Mouse (Mus musculus): ENCODE data around the gene Trex1. TPM values are rescaled to one million over a fixed set of nuclear protein-coding genes. Genes with fewer than 3 reads are reported as not detected.

Trex1 gene
- total and polyA plus RNA-seq, 2 experiments from 2014 or later: 20.3 to 25.3 TPM

DNA sequence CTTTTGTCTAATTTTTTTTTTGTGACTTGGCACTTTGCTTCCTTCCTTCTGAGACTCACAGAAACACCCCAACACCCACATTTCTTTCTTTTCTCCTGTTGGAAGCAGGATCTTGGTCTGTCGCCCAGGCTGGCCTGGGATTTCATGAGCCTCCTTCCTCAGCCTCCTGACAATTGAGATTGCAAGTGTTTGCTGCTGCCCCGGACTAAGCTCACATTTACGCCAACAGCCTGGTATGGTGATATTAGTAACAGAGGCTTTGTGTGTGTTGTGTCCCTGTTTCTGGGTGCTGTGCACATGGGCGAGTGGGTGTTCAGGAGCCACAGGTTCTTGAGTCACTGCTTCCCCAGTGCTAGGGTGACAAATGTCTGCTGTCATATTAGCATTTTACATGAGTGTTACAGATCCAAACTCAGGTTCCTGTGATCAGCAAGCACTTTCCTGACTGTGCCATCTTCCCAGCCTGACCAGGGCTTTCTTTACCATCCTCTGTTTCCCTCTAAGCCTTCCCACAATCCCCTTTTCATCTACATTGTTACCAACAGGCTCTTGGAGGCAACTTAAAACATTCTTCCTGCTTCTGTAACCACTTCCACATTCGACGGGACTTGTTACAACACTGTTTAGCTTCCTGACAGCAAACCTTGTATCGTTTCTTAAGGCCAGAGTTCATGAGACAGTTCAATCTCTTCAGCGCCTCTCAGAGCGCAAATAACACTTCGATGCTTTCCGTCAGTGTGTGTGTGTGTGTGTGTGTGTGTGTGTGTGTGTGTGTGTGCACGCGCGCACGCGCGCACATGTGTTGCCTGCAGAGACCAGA is 36.5 kb downstream of the Trex1 start:
- Histone ChIP-seq H3K4me3 (ENCODE audit: low read depth, low read length) (no peak overlapping the region), H3K27ac (ENCODE audit: low read depth, low read length) (no peak overlapping the region), H3K4me1 (ENCODE audit: insufficient read depth) (no peaks in the 10 kb centered on the region), H3K36me3 (ENCODE audit: insufficient read depth) (peaks cover 28% of the 10 kb centered on the region), H3K9me3 (ENCODE audit: low read length) (no peaks in the 10 kb centered on the region), H3K4me2 (ENCODE audit: low read depth) (no peak overlapping the region), H3K9ac (no peak overlapping the region), H3K27me3 (ENCODE audit: insufficient read depth, low read length) (no peaks in the 10 kb centered on the region)
- ATAC-seq (no peak), DNase-seq (no peak)
- TF ChIP-seq CTCF (IDR thresholded peaks at IDR 0.05; ENCODE audit: low read depth): no peak
- WGBS: 88% methylated on average over 17 of the region's 17 CpGs

DNA sequence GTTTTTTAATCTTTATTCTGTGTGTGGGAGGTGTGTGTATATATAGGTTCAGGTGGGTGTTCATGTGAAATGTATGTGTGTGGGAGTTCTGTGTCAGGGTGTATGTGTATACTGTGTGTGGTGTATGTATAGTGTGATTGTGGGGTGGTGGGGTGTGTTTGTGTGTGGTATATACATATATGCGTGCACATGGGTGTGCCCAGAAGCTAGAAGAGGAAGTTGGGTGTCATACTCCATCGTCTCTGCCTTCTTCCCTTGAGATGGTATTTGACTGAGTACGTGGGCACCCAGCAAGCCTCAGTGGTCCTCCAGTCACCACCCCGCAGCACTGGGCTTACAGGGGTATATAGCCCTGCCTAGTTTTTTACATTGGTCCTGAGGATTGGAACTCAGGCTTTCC is 38.1 kb downstream of the Trex1 start:
- H3K4me3 ChIP-seq (ENCODE audit: low read depth, low read length): no peak overlapping the region
- H3K27me3 ChIP-seq (ENCODE audit: insufficient read depth, low read length): no peaks in the 10 kb centered on the region
- no peaks in the 10 kb centered on the region for H3K9me3 ChIP-seq (ENCODE audit: low read length)
- H3K4me2 ChIP-seq (ENCODE audit: low read depth): no peak overlapping the region
- WGBS: 85% methylated on average over 4 of the region's 4 CpGs
- H3K27ac ChIP-seq (ENCODE audit: low read depth, low read length): no peak overlapping the region
- no peak for TF ChIP-seq CTCF (IDR thresholded peaks at IDR 0.05; ENCODE audit: low read depth)
- H3K9ac ChIP-seq: no peak overlapping the region
- peaks cover 21% of the 10 kb centered on the region for H3K36me3 ChIP-seq (ENCODE audit: insufficient read depth)
- ATAC-seq: no peak
- H3K4me1 ChIP-seq (ENCODE audit: insufficient read depth): no peaks in the 10 kb centered on the region
- DNase-seq: no peak

DNA sequence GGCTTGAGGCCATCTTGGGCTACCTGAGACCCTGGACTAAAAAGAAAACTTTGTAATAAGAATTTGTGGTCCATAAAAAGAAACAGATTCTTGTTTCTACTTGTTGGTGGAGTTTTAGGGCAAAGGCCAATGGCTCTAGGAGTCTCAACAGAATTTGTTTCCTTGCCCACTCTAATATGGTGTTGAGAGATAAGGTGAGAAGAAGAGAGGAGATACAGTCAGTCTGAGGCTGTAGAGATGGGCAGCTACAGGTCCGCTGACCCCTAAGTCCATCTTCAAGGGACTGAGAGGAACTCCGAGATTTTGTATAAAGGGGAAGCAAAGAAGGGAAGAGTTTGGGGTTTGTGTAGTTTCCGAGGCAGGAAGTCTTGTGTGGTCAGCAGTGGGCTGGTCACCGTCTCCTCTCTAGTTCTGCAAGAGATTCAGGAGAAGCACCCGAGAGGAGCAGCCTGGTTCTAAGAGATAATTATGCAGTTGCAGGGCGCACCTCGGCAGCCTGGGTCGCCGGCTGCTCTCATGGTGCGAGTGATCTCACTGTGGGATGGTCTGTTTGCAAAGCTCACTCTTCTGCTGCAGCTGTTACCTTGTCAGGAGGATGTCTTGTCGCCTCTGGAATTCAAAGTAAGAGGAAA is 42.4 kb downstream of the Trex1 start:
- DNase-seq (no peak), ATAC-seq (no peak)
- peaks cover 18% of the 10 kb centered on the region for H3K36me3 ChIP-seq (ENCODE audit: insufficient read depth)
- H3K4me3 ChIP-seq (ENCODE audit: low read depth, low read length): no peak overlapping the region
- no peaks in the 10 kb centered on the region for H3K4me1 ChIP-seq (ENCODE audit: insufficient read depth)
- H3K27ac ChIP-seq (ENCODE audit: low read depth, low read length): no peak overlapping the region
- no peak overlapping the region for H3K4me2 ChIP-seq (ENCODE audit: low read depth)
- no peaks in the 10 kb centered on the region for H3K9me3 ChIP-seq (ENCODE audit: low read length)
- no peak for TF ChIP-seq CTCF (IDR thresholded peaks at IDR 0.05; ENCODE audit: low read depth)
- no peak overlapping the region for H3K9ac ChIP-seq
- 75% methylated on average over 11 of the region's 11 CpGs for WGBS
- H3K27me3 ChIP-seq (ENCODE audit: insufficient read depth, low read length): no peaks in the 10 kb centered on the region

GRCm38 (mm10) chr9:109015397-109015796 is 44.1 kb downstream of the Trex1 start:
- Histone ChIP-seq H3K27ac (ENCODE audit: low read depth, low read length) (no peak overlapping the region), H3K9me3 (ENCODE audit: low read length) (no peaks in the 10 kb centered on the region), H3K36me3 (ENCODE audit: insufficient read depth) (peaks cover 25% of the 10 kb centered on the region), H3K4me2 (ENCODE audit: low read depth) (no peak overlapping the region), H3K27me3 (ENCODE audit: insufficient read depth, low read length) (no peaks in the 10 kb centered on the region), H3K4me1 (ENCODE audit: insufficient read depth) (no peaks in the 10 kb centered on the region), H3K9ac (no peak overlapping the region), H3K4me3 (ENCODE audit: low read depth, low read length) (no peak overlapping the region)
- TF ChIP-seq CTCF (IDR thresholded peaks at IDR 0.05; ENCODE audit: low read depth): no peak
- DNase-seq (no peak), ATAC-seq (no peak)
- 73% methylated on average over 8 of the region's 8 CpGs for WGBS

GRCm38 (mm10) chr9:109010316-109010690 is 49.2 kb downstream of the Trex1 start:
- H3K9me3 ChIP-seq (ENCODE audit: low read length): no peaks in the 10 kb centered on the region
- H3K4me1 ChIP-seq (ENCODE audit: insufficient read depth): no peaks in the 10 kb centered on the region
- peaks cover 51% of the 10 kb centered on the region for H3K36me3 ChIP-seq (ENCODE audit: insufficient read depth)
- H3K4me2 ChIP-seq (ENCODE audit: low read depth): no peak overlapping the region
- no peak overlapping the region for H3K9ac ChIP-seq
- no peak for TF ChIP-seq CTCF (IDR thresholded peaks at IDR 0.05; ENCODE audit: low read depth)
- DNase-seq (no peak), ATAC-seq (no peak)
- 91% methylated on average over 14 of the region's 14 CpGs for whole genome bisulfite sequencing
- no peak overlapping the region for H3K4me3 ChIP-seq (ENCODE audit: low read depth, low read length)
- no peak overlapping the region for H3K27ac ChIP-seq (ENCODE audit: low read depth, low read length)
- no peaks in the 10 kb centered on the region for H3K27me3 ChIP-seq (ENCODE audit: insufficient read depth, low read length)

DNA sequence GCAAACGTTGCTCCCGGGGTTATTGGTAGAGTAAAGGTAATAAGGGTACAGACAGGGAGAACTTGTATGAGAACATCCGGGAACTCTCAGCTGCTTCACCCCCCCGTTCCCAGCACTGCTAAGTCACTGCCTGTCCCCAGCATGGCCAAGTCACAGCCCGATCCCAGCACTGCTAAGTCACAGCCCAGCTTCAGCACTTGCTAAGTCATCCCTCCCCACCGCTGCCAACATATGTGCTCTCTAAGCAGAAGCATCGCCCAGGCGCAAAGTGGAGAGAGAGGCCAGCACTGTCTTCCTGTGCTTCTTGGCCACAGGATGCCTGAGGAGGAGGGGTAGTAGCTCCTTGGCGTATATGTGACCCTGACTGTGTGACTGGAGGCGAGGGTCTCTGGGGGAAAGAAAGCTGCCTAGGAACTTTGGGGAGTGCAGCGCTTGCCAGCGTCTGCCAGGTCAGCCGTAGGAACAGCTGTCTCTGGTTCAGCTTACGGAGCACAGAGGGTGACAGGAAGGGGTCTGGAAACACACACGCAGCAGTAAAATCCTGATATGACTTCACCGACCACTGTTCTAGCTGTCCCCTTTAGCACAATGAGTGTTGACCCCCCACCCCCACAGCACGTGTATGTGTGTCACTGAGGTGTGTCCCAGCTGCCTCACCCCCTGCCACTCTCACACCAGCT is 49.8 kb downstream of the Trex1 start:
- H3K27me3 ChIP-seq (ENCODE audit: insufficient read depth, low read length): no peaks in the 10 kb centered on the region
- no peaks in the 10 kb centered on the region for H3K4me1 ChIP-seq (ENCODE audit: insufficient read depth)
- no peak overlapping the region for H3K27ac ChIP-seq (ENCODE audit: low read depth, low read length)
- no peak overlapping the region for H3K4me2 ChIP-seq (ENCODE audit: low read depth)
- peaks cover 50% of the 10 kb centered on the region for H3K36me3 ChIP-seq (ENCODE audit: insufficient read depth)
- H3K9ac ChIP-seq: no peak overlapping the region
- no peak for ATAC-seq
- no peak overlapping the region for H3K4me3 ChIP-seq (ENCODE audit: low read depth, low read length)
- no peak for DNase-seq
- 66% methylated on average over 17 of the region's 17 CpGs for WGBS
- H3K9me3 ChIP-seq (ENCODE audit: low read length): no peaks in the 10 kb centered on the region
- no peak for TF ChIP-seq CTCF (IDR thresholded peaks at IDR 0.05; ENCODE audit: low read depth)
